Mouse (Mus musculus) erythroblast, adult 5-6 weeks (primary cell): ENCODE results near the gene Cdc6. TPM values are rescaled to one million over a fixed set of nuclear protein-coding genes. Genes with fewer than 3 reads are reported as not detected.

Experiments
- ATAC-seq: replicated peaks from 2 replicates; pipeline ENCODE4 v1.8.0; 2016; ENCODE audit warnings: moderate number of reproducible peaks, mild to moderate bottlenecking, moderate TSS enrichment, inconsistent platforms; ENCODE audit not compliant: poor library complexity, low FRiP score, severe bottlenecking
- total RNA-seq, 2 experiments: library from RNA; stranded (forward) in 1 of 2; stranded (reverse) in 1 of 2; fragments of 150-400 nt in 1 of 2; fragments of 200-764, 138-1000 nt in 1 of 2; gene quantifications; 2 replicates each; pipeline versions ENCODE4 v1.2.3 to v1.2.4; 2015 to 2017; ENCODE audit warnings: low replicate concordance in 2 of 2

Cdc6 gene
- total RNA-seq, 2 experiments from 2014 or later: 20.0 to 46.7 TPM

DNA sequence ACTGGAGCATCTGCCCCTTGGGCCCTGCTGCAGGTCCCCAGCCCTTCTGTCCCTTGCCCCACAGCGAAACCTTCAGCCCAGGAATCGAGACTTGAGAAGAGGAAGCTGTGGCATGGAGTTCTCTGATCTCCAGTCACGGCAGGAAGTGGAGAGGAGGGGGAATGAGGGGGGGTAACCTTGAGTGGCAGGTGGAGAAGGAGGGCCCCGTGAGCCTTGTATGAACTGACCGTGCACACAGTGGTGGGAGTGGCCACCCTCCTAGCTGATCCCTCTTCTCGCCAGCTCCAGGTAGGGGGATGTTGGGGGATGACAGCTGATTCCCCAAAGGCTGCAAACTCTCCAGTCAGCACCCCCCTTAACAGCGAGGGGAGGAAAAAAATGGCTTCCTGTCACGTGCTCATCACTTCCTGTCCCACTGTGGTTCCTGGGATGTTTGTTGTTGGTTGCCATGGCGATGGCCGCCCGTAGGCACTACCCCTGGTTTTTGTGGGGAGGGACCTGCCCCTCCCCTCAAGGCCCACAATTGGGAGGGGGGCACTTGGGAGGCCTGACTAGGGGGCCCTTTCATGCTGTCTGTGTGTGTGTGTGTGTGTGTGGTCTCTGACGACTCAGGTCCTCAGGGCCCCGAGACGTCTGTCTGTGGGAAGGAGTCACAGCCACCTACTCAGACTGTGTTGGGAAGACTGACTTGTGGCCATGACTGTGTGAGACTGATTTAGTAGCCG lies 34.4 kb downstream of the Cdc6 start:
- ATAC-seq: peak; percentile 27

DNA sequence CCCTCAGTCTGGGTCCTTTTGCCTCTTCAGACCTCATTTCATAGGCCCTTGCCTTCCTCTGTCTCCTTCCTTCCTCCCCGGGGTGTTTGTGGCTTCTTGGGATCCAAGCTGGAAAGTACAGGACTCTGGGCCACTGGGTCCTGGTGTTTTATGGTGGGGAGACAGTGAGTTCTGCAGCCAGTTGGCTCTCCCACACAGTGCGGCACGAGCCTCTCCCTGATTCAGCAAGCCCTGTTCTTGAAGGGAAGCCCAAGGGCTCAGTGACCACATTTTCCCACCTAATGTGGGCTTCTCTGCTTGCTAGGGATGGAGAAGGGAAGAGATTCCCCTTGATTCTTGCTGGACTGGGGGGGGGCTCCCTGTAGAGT lies 34.9 kb downstream of the Cdc6 start:
- ATAC-seq: no peak

DNA sequence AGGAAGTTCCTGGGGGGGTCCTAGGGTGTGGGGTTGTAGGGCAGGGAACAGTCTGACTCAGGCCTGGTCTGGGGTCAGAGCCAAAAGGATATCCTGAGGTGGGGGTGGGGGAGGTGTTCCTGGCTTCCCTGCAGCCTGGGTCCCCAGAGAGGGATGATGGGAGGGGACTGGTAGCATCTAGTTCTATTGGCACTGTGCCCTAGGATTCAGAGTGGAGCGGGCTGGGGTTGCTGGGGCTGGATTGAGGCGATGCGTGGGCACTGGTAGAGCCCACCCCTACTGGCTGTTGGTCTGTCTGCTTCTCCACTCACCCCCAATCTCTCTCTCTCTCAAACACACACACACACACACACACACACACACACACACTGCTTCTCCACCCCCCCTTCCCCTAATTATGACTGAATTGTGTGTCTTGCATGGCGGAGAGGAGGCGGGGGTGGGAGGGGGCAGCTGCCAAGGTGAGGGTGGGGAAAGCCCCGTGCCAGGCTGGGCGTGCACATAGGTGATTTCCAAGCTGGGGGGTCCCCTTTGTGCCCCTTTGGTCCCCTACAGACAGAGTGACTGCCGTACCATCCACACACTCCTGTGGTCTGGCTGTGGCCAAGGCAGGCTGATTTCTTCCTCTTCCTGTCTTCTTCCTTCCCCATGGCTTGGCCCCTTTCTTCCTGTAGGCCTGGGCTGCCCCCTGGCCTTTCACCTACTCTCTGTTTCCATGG lies 35.5 kb downstream of the Cdc6 start:
- no peak for ATAC-seq

DNA sequence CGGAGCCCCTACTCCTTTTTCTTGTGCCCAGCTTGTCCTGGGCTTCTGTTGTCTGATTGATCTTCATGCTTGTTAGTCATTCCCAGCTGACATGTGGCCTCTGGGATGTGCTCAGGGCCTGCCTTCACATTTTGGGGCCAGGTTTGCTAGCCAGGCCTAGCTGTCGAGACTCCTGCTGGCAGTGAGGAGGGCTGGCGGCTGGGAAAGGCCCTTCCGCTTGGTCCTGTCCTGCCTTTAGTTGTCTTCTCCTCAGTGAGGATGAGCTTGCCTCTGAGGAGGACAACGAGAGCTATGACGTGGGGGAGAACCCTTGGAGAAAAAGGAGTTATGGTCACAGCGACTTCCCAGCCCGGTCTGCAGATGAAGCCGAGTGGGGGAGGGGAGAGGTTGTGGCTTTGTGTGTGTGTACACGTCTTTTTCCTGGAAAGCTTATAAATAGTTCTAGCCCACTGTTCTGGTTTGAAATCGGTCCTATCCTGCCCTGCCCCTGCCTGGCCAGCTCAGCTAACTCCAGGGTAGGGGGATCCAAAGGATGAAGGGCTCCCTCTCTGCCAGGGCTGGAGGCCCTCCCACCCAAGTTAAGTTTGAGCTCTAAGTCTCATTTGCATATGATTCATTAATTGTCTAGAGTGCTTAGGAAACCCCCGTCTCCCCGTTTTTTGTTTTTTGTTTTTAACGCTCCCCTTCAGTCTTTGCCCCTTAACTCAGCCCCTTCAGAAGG lies 36.3 kb downstream of the Cdc6 start:
- no peak for ATAC-seq

DNA sequence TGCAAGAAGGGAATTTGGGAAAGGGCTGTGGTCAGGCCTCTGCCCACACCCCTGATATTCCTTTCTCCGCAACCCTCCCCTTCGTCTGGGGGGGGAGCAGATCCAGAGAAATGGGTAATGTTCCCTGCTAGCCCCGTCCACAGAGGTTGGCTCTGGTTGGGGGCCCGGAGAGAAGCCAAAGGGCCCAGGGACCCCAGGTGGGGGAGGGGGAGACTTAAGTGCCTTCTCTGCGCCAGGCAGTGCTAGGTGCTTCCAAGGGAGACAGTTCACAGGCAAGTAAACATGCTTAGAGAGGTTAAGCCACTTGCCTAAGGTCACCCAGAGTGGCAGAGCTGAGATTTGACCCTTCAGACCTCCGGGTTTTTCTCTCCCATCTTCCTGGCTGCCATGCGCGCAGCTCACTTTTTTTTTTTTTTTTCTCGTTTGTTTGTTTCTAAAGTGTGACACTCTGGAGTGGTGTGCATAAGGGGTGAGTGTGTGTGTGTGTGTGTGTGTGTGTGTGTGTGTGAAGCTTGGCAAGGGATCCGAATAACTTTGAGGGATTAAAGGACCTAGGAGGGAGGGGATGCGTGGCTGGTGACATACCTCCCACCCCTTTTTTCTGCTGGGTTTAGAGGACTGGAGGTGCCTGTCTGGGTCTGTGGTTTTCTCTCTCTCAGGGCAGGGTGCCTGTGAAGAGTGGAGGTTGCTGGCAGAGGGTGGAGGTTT lies 37.5 kb downstream of the Cdc6 start:
- ATAC-seq: no peak

DNA sequence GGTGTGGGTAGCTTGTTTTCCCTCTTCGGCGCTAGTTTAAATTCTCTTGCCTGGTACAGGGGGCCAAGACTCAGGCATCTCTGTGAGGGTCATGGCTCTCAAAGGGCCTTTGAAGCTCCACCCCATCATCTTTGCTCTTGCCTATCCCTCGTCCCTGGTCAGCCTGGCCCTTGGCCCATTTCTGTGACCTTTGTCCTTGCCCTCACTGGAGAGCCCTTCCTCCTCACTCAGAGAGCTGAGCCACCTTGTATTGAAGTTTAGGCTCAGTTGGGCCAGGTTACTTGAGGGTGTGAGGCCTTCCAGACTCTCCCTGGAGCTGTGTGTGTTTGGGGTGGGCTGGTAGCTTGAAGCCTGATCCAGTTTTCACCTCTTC lies 38.0 kb downstream of the Cdc6 start:
- ATAC-seq: no peak

DNA sequence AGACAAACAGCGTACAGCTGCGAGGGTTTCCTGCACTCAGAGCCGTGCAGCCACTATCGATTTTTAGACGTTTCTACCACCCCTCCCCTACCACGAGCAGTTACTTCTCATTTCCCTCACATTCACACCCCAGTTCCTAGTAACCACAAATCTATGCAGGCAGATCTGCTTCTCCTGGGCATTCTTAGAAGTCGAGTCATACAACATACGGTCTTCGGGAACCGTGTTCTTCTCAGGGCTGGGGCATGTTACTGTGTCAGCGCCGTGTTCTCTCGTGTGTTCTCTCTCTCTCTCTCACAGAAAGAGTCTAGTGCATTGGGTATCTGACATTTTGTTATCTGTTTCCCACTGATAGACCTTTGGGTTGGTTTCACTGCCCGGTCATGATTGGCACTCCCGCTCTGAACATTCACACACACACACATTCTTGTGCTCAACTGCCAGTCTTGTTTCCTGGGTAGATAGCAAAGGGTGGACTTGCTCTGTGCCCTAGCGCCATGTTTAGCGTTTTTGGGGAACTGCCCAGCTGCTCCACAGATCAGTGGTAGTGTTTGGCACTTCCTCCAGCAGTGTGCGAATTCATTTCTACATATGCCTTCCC lies 40.5 kb downstream of the Cdc6 start:
- ATAC-seq: no peak

DNA sequence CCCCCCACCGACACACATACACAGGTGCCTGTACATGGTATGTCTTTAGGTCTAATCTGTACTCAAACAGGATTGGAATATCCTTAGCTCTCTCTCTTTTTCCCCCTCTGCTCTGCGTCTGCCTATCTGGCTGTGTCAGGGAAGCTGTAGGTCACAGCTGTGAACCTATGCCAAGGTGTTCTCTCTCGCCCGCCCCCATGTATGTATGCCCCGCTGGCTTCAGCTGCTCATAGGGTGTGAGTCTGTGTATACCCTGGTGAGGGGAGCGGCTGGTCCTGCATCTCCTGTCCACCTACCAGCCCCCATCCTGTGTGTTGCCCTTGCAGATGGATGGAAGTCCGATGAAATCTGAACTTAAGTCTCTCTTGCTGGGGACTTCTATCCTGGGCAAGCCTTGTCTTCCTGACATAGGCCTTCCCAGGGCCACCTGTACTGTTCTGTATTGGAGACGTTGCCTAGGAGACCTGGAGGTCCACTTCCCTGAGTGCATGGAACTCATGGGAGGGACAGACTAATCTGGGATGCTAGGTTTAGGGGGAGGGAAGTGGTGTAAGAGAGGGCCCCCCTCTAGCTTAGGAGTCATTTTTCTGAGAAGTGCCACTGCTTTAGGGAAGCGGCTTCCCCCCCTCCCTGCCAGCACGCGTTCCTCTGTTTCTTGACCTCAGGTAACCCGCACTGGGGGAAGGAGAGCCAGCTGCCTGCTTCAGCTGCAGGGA lies 41.8 kb downstream of the Cdc6 start:
- no peak for ATAC-seq

DNA sequence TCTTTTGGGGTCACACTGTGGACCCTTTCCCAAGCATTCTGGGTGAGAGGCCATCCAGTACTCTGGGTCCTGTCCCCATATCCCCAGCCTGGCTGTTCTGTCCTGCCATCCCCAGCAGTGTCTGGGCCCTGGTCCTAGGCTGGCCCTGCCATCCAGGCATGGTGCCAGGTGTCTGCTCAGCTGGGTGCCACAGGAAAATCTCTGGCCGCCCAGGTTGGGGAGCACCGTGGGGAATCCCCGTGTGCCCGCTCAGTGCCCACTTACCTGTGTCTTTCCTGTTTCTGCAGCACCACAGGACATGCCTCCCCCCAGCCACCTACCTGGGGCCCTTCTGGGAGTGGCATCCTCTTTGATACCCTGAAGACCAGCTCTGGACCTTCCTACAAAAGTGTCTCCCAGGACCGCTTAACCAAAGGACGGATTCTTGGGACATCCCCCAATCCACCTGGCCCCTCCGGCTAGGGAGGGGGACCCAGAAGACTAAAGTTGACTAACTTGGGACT lies 42.4 kb downstream of the Cdc6 start:
- no peak for ATAC-seq

DNA sequence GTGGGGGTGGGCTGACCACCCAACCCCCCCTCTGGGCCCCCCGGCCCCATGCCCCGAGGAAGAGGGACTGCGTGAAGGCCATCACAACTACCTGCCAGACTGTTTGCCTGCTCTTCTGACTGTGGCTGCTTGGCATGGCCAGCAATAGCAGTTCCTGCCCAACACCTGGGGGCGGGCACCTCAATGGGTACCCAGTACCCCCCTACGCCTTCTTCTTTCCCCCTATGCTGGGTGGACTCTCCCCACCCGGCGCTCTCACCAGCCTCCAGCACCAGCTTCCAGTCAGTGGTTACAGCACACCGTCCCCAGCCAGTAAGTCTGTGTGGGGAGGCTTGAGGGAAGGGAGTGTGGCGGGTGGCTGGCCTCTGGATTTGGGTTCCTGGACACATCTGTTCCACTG lies 42.9 kb downstream of the Cdc6 start:
- ATAC-seq: no peak

DNA sequence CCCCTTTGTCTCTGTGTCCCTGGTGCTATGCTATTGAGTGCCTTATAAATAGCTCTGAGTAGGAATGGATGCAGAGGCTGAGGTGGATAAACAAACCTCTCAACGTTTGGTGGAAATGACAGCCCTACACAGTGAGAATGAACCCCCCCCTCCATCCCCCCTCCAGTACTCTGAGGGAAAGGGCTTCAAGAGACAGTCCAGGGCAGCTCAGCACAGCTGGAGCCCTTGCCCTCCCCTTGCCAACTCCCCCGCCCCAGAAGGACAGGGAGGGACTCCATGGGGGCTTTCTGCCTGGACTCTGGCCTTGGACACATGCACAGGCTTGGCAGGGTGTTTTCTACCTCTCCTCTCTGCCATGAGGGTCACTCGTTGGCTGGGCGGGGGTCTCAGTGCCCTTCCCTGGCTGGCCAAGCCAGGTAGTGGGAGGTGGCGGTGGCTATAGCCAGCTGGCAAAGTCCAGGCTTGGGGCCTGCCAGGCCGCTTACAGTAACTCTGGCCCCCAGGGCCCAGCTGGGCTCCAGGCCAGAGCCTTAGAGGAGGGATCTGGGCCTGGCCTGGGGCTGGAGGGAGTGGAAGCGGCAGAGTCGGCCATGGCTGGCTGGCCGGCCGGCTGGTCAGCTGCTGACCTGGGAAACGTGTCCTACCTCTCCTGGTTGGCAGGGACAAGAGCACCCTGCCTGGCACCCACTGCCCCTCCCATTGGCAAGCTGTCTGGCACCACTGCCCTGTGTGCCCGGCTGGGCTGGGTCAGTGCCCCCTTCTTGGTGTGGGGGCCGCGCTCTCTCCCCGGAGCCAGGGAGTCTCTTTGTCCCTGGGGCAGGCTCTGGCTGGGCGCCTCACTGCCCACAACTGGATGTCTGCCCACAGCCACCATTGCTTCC lies 43.7 kb downstream of the Cdc6 start:
- 0 out of 2 replicates have a peak, but pooled peaks have one; percentile 18 for ATAC-seq

DNA sequence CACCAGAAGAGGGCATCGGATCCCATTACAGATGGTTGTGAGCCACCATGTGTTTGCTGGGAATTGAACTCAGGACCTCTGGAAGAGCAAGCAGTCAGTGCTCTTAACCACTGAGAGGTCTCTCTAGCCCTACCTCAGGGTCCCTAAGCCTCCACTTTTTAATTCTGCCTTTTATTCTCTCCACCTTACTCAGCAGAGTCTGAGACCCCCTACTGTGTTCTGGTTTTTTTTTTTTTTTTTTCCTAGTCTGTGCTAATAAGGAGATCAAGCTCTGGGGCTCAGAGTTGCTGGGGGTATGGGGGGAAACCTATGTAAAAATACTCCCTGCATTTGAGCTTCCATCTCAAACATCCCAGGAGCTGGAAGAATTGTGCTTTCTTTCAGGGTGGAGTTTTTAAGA lies 44.5 kb downstream of the Cdc6 start:
- no peak for ATAC-seq

DNA sequence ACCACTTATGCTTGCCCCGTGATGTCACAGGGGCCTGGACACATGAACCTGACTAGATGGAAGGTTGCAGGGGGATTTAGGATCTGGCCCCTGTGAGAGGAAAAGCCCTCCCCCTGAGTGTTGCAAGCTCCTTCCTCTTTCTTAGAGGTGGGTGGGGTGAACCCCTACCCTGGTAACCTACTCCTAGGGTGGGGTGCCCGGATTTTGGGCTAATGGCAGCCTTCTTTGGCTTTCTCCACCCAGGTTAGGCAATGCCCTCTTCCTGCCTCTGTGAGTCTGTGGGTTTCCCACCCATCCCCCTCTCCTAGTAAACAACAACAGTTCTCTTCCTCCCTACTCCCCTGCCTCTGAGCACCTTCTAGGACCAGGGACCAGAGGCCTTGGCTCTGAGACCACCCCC lies 45.1 kb downstream of the Cdc6 start:
- ATAC-seq: no peak

DNA sequence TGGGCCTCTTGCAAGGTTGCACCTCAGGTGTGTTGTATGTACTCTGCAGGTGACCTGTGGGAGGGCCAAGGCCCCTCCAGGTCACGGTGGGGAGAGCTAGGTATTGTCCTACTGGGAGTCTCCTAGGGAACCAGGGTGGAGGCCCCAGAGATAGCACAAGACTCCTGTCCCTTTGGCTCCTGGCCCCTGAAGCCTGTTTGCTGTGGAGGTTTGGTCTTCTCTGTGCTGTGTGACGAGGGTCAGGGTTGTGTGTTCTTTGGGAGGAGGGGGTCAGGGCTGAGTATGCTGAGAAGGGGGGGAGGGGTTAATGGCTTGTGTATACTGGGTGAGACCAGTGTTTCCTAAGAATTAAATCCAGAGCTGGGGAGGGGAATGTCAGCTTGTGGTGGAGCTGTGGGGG lies 45.8 kb downstream of the Cdc6 start:
- no peak for ATAC-seq

DNA sequence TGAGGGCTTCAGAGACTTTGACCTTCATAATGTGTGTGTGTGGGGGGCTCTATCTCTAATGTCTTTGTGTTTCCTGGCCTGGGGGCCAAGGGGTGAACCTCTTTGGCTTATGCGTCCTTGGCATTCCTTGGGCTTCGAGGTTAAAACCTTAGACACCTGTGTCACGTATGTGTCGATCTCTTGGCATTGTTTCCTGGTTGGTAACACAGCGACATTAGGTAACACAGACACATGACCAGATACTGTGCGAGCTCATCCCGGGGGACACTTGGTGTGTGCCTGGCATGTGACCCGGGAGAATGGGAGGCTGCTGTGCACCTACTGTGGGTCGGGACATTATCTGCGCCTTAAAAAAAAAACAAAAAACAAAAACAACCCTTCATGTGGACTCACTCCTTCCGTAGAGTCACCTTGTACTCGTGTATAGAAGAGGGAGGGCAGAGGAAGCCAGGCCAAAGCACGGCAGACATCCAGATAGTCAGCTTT lies 46.3 kb downstream of the Cdc6 start:
- no peak for ATAC-seq

DNA sequence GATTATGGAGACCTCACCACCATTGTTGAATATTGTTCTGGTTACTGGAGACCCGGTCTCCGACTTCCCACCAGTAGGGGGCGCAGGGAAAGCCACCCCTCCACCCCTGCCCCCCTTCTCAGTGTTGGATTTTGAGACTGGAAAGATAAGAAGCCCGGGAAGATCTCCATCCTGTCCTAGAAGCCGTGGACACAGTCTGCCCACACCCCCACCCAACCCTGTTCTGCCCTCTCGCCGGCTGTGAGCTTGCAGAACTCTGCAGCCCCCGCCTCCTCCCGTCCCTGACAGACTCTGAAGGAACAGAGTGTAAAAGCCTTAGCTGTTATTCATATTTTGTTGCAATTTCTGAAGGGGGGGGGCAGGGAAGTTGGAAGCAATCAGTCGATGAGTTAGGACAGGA lies 46.8 kb downstream of the Cdc6 start:
- no peak for ATAC-seq

DNA sequence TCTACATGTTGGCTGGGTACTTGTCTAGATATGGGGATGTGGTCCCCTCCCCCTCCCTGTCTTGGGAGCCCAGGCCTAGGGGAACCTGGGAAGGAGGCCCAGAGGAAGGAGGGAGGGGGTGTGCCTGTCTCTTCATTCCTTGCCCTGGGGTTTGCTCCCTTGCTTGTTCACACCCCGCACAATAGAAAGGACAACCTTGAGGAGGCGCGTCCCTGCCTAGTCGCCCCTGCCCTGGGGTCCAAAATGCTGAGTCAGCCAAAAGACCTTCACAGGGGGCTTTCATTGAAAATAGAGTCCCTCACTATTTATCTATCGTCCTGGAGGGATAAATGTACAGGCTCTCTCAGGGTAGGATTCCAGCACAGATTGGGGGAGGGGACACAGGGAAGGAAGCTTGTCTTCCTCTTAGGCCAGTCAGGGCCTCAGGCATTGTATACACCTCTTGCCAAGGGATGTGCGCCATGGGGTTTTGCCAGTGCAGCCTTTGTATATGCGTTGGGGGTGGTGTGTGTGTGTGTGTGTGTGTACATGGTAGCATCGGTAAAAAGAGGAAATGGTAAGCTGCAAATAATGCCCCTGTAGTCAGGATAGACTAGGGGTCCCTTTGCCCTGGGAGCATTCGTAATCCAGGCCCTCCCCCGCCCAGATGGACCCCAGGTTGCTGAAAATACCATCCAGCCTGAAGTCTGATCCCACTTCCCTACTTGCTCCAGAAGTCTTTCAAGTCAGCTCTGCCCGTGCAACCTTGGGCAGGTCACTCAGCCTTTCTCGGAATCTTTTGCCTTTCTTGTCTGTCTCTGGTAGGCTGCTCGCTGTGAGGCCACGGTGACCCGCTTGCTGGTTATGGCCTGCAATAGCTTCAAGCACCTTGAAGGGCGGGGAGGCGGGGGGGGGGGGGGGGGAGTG lies 47.5 kb downstream of the Cdc6 start:
- no peak for ATAC-seq
